Mouse (Mus musculus) liver, embryonic 14.5 days (tissue): ENCODE results near the gene Med14.

Source experiments
- CTCF ChIP-seq: IDR thresholded peaks from 2 replicates; pipeline ENCODE4 v1.5.1; 2016; ENCODE audit warnings: antibody characterized with exemption, low read depth, control low read depth
- EP300 ChIP-seq: IDR thresholded peaks from 2 replicates; pipeline ENCODE4 v1.6.1; 2016; ENCODE audit warnings: antibody characterized with exemption, low read depth

GRCm38 (mm10) chrX:12768571-12768970 lies 6.7 kb upstream of the Med14 start:
- TF ChIP-seq EP300 (no peak), CTCF (no peak)
